Mouse (Mus musculus) adipocyte (in vitro differentiated cells): ENCODE data around the gene Rgs7bp.

ENCODE experiments used
- DNase-seq: peaks from one replicate; pipeline ENCODE4 v3.0.0-alpha.2; 2016; ENCODE audit warnings: low spot score

Gene Rgs7bp

GRCm38 (mm10) chr13:105002831-105003157, 51.9 kb downstream of the Rgs7bp start:
- no peak for DNase-seq

- no peak for DNase-seq
Measured at GRCm38 (mm10) chr13:105002132-105002830, 52.4 kb downstream of the Rgs7bp start.

GRCm38 (mm10) chr13:105001714-105002113, 53.0 kb downstream of the Rgs7bp start:
- DNase-seq = no peak

- DNase-seq = peak; percentile 3
Measured at GRCm38 (mm10) chr13:104988811-104989258, 65.9 kb downstream of the Rgs7bp start.

- no peak for DNase-seq
Measured at GRCm38 (mm10) chr13:104988009-104988540, 66.7 kb downstream of the Rgs7bp start.

GRCm38 (mm10) chr13:104985691-104986090, 69.0 kb downstream of the Rgs7bp start:
- DNase-seq = no peak

- DNase-seq = no peak
Measured at GRCm38 (mm10) chr13:104983989-104984388, 70.7 kb downstream of the Rgs7bp start.

GRCm38 (mm10) chr13:104982781-104983353, 71.9 kb downstream of the Rgs7bp start:
- no peak for DNase-seq

- no peak for DNase-seq
Measured at GRCm38 (mm10) chr13:104978176-104978575, 76.6 kb downstream of the Rgs7bp start.

- no peak for DNase-seq
Measured at GRCm38 (mm10) chr13:104967486-104967885, 87.2 kb downstream of the Rgs7bp start.

GRCm38 (mm10) chr13:104963716-104964115, 91.0 kb downstream of the Rgs7bp start:
- no peak for DNase-seq

GRCm38 (mm10) chr13:104962716-104963411, 91.9 kb downstream of the Rgs7bp start:
- no peak for DNase-seq

- no peak for DNase-seq
Measured at GRCm38 (mm10) chr13:104962166-104962565, 92.6 kb downstream of the Rgs7bp start.

GRCm38 (mm10) chr13:104960951-104961715, 93.6 kb downstream of the Rgs7bp start:
- peak; percentile 24 for DNase-seq

- DNase-seq = no peak
Measured at GRCm38 (mm10) chr13:104960206-104960928, 94.4 kb downstream of the Rgs7bp start.

GRCm38 (mm10) chr13:104959733-104960132, 95.0 kb downstream of the Rgs7bp start:
- DNase-seq = peak; percentile 31

- peak; percentile 80 for DNase-seq
Measured at GRCm38 (mm10) chr13:104947958-104948357, 106.8 kb downstream of the Rgs7bp start.

GRCm38 (mm10) chr13:104940483-104940882, 114.2 kb downstream of the Rgs7bp start:
- DNase-seq = no peak

GRCm38 (mm10) chr13:104939856-104940255, 114.9 kb downstream of the Rgs7bp start:
- DNase-seq = peak; percentile 80

- DNase-seq = no peak
Measured at GRCm38 (mm10) chr13:104938966-104939593, 115.7 kb downstream of the Rgs7bp start.

- DNase-seq = no peak
Measured at GRCm38 (mm10) chr13:104937759-104938158, 117.0 kb downstream of the Rgs7bp start.
